Mouse (Mus musculus): ENCODE measurements around the gene Sema4d. TPM values are rescaled to one million over a fixed set of nuclear protein-coding genes. Genes with fewer than 3 reads are reported as not detected.

The Sema4d gene
- 61.0 TPM for polyA plus RNA-seq (2015; fragmentation: Illumina TruSeq; extraction: RNeasy Lipid Tissue Mini Kit (QIAGEN cat#74804); ENCODE audit: low read depth, low replicate concordance)

DNA sequence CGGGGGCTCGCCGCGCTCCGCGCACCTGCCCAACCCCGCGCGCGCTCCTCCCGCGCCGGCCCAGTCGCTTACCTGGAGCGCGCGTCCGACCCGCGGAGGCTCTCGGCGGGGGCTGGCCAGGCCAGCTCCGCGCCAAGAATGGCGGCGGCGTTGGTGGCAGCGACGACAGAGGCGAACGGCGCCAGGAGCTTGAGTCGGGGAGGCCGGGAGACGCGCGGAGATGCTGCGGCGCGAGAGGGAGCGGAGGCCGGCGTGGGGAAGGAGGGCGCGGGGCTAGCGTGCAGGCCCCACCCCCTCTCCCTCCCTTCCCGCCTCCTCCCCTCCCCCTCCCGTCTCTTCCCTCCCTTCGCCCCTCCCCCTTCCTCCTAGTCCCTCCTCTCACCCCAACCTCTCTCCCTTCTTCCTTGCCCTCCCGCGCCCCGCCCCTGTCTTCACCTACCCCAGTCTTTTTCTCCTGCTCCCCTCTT lies at the start of gene Sema4d:
Sema4d (minus strand) TSS at position 323 of the 467 bp plus-strand sequence.

DNA sequence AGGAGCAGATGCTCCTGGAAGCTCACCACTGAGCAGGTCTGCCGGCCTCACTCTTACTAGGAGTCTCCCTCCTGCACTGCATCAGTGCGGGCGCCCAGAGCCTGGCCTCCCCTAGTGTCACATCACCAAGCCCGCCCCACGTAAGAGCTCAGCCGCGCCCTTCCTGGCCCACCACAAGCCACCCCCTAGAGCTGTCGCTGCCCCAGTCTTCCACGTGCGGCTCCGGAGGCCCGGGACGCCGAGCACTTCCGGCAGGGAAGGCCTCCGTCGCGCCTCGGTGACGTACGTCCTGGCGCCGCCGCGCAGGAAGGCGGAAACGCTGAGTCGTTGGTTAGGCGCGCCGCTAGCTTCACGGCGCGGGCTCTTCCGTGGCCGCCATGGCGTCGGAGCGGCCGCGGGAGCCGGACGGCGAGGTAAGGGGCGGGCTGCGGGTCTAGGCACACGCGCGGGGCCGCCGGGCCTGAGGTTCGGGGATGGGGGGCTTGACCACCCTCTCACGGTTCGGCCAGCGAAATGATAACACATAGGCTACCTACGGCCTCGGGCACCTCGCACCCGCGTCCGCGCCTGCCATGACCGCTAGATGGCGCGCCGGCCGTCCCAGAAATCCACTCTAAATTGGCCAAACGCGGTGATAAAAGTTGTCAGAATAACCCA lies 142.0 kb downstream of the Sema4d start, which contains the start of gene Secisbp2:
Secisbp2 (plus strand) TSS at position 290 of the 657 bp plus-strand sequence.

DNA sequence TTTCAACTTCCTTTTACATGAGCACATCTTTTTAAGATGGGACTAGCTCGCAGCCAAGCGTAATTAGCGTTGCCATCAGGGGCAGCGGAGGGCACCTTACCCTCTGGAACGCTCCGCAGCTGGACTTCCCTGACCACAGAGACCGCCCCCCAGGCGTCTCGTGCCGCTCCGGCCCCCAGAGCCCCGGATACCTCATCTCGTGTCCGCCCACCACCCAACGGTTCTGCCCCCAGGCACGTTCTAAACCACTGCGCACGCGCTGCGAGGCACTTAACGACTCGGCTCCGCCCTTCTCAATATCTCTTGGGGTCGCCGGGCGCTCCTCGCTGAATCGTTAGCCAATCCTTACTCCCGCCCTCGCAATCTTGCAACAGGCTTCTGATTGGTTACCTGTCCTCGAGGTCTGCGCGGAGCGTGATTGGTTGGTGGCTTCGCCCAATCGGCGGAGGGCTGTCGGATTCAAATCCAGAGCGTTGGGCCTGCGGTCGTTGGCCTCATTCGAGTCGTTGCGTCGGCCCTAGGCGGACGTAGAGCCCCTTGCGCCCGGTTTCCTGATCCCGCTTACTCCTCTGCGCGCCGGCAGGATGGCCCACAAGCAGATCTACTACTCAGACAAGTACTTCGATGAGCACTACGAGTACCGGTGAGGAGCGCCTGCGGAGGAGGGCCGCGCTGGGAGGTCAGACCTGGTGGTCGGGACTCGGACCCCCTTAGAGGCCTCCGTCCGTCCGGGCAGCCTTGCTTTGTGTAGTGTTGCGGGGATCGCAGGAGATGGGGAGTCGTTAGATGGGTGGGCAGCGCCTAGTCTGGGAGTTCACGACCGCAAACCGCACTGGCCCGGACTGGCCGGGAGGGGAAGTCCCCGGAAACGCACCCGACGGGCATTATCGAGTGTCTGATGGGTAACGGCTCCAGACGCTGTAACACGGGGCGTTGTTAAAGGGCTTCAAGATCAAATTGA lies 148.4 kb downstream of the Sema4d start, which contains the start of gene Cks2:
Cks2 (plus strand) TSS at position 404 of the 961 bp plus-strand sequence.

Other genes starting within 250 kb of the Sema4d start
- 54.6 TPM for gene Shc3, start 224.3 kb downstream of the Sema4d start, polyA plus RNA-seq (2015; fragmentation: Illumina TruSeq; extraction: RNeasy Lipid Tissue Mini Kit (QIAGEN cat#74804); ENCODE audit: low read depth, low replicate concordance)
- gene Cks2, start 148.5 kb downstream of the Sema4d start, polyA plus RNA-seq (2015; fragmentation: Illumina TruSeq; extraction: RNeasy Lipid Tissue Mini Kit (QIAGEN cat#74804); ENCODE audit: low read depth, low replicate concordance), result 4.8 TPM
- gene Secisbp2, start 142.1 kb downstream of the Sema4d start, polyA plus RNA-seq (2015; fragmentation: Illumina TruSeq; extraction: RNeasy Lipid Tissue Mini Kit (QIAGEN cat#74804); ENCODE audit: low read depth, low replicate concordance), result 12.9 TPM
- 21.3 TPM for gene Gadd45g, start 52.9 kb upstream of the Sema4d start, polyA plus RNA-seq (2015; fragmentation: Illumina TruSeq; extraction: RNeasy Lipid Tissue Mini Kit (QIAGEN cat#74804); ENCODE audit: low read depth, low replicate concordance)

Data from brain, adult 10 weeks (tissue).